Mouse (Mus musculus) ovary, postnatal 36 days (tissue): ENCODE measurements around the gene Olfr1443.

ENCODE experiments used
- DNase-seq: peaks from one replicate; pipeline ENCODE4 v3.0.0; 2022; ENCODE audit warnings: low spot score, mixed read lengths

Gene Olfr1443

DNA sequence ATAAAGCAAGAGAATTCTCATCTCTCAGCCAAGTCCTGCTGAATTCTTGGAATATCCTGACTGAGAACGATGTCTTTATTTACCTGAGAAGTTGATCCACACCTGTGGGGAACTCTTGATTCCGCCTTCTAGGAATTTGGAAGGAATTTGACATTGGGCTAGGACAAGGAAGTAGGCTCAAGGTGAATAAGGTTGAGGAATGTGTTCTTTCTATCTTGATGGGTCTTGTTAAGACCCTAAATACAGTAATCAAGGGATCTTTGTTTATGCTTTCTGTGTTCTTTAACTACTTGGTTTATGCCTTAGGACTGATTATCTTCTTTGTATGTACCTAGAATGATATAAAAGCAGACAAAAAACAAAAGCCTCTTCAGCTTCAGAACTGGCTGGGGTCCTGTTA lies 54.0 kb downstream of the Olfr1443 start:
- no peak for DNase-seq
